Mouse (Mus musculus) megakaryocyte, embryonic 14.5 days (primary cell): ENCODE data around the gene Wfdc2. TPM values are rescaled to one million over a fixed set of nuclear protein-coding genes. Genes with fewer than 3 reads are reported as not detected.
"Not testable (repeated sequence)": the region's sequence is repeated elsewhere in the genome, so short reads cannot be mapped to it uniquely, and the experiment has no call there.

ENCODE experiments used
- H3K27me3 ChIP-seq: replicated peaks from 2 replicates; pipeline ENCODE3; 2012; ENCODE audit warnings: inconsistent platforms
- H3K36me3 ChIP-seq: replicated peaks from 2 replicates; pipeline ENCODE3; 2012; ENCODE audit warnings: low read length, inconsistent platforms, mixed read lengths
- H3K4me1 ChIP-seq: 2 replicates; pipeline ENCODE4 v1.6.1; 2012; ENCODE audit warnings: inconsistent platforms
- H3K4me3 ChIP-seq: replicated peaks from 2 replicates; pipeline ENCODE3; 2012; ENCODE audit warnings: moderate library complexity, mild to moderate bottlenecking, inconsistent platforms
- H3K9me3 ChIP-seq: 2 replicates; pipeline ENCODE4 v1.6.1; 2012; ENCODE audit warnings: inconsistent platforms
- FLI1 ChIP-seq: IDR thresholded peaks from 2 replicates; pipeline ENCODE4 v1.6.1; 2012; ENCODE audit warnings: low read length, inconsistent platforms, mixed read lengths
- GATA1 ChIP-seq: IDR thresholded peaks from 3 replicates; pipeline ENCODE4 v1.6.1; 2012; ENCODE audit warnings: mixed read lengths, low read length, inconsistent platforms, borderline replicate concordance
- polyA plus RNA-seq: library from polyadenylated mRNA; stranded (reverse); fragments of >175 nt; gene quantifications from 2 replicates; pipeline ENCODE4 v1.2.3, GENCODE M21; 2012; ENCODE audit warnings: low replicate concordance; ENCODE audit not compliant: insufficient read depth

Wfdc2 gene
- polyA plus RNA-seq, 1 experiment, result 0.48 TPM

GRCm38 (mm10) chr2:164564346-164564745 lies 2.1 kb downstream of the Wfdc2 start:
- Histone ChIP-seq H3K4me1 (peaks cover 14% of the 10 kb centered on the region), H3K36me3 (no peaks in the 10 kb centered on the region), H3K4me3 (no peak overlapping the region), H3K9me3 (peaks cover 32% of the 10 kb centered on the region), H3K27me3 (peaks cover 63% of the 10 kb centered on the region)
- TF ChIP-seq GATA1 (no peak), FLI1 (no peak)

- Histone ChIP-seq H3K9me3 (peaks cover 18% of the 10 kb centered on the region), H3K27me3 (peaks cover 68% of the 10 kb centered on the region), H3K4me1 (peaks cover 7% of the 10 kb centered on the region), H3K36me3 (no peaks in the 10 kb centered on the region), H3K4me3 (no peak overlapping the region)
- TF ChIP-seq GATA1 (no peak), FLI1 (no peak)
Measured at GRCm38 (mm10) chr2:164566997-164567396, 4.8 kb downstream of the Wfdc2 start.

- Histone ChIP-seq H3K9me3 (peaks cover 14% of the 10 kb centered on the region), H3K4me3 (no peak overlapping the region), H3K36me3 (no peaks in the 10 kb centered on the region), H3K27me3 (peaks cover 67% of the 10 kb centered on the region), H3K4me1 (peaks cover 7% of the 10 kb centered on the region)
- TF ChIP-seq GATA1 (no peak), FLI1 (no peak)
Measured at GRCm38 (mm10) chr2:164567460-164567859, 5.2 kb downstream of the Wfdc2 start.

GRCm38 (mm10) chr2:164573359-164573758 lies 11.1 kb downstream of the Wfdc2 start, which contains the start of gene Spint3:
Gene Spint3 (minus strand): TSS chr2:164573459.
- H3K4me1 ChIP-seq, H3K36me3 ChIP-seq, H3K9me3 ChIP-seq, H3K4me3 ChIP-seq: not testable (repeated sequence)
- peaks cover 41% of the 10 kb centered on the region for H3K27me3 ChIP-seq

- H3K36me3 ChIP-seq, H3K9me3 ChIP-seq, H3K4me1 ChIP-seq, H3K4me3 ChIP-seq: not testable (repeated sequence)
- peaks cover 37% of the 10 kb centered on the region for H3K27me3 ChIP-seq
Measured at GRCm38 (mm10) chr2:164585025-164585725, 23.0 kb downstream of the Wfdc2 start, which contains the start of gene Wfdc6a. Gene Wfdc6a (minus strand): TSS chr2:164585447.

- H3K4me1 ChIP-seq, result no peaks in the 10 kb centered on the region
Measured at GRCm38 (mm10) chr2:164592014-164592413, 29.8 kb downstream of the Wfdc2 start.

GRCm38 (mm10) chr2:164593494-164593893 lies 31.3 kb downstream of the Wfdc2 start, which contains the start of gene Eppin:
Gene Eppin (minus strand): TSS chr2:164593594.
- H3K4me3 ChIP-seq, result no peak within 1 kb of the TSS
- TF ChIP-seq GATA1 (no peak), FLI1 (no peak)
- H3K4me1 ChIP-seq, result no peaks in the 10 kb centered on the region
- no peaks in the 10 kb centered on the region for H3K9me3 ChIP-seq
- no peaks in the 10 kb centered on the region for H3K36me3 ChIP-seq
- H3K27me3 ChIP-seq, result peaks cover 35% of the 10 kb centered on the region

More at GRCm38 (mm10) chr2:164592014-164592413, 29.8 kb downstream of the Wfdc2 start:
- H3K9me3 ChIP-seq, result no peaks in the 10 kb centered on the region
- peaks cover 38% of the 10 kb centered on the region for H3K27me3 ChIP-seq
- no peaks in the 10 kb centered on the region for H3K36me3 ChIP-seq
- TF ChIP-seq FLI1, result no peak
- no peak for TF ChIP-seq GATA1
- no peak overlapping the region for H3K4me3 ChIP-seq

GRCm38 (mm10) chr2:164600179-164600578 lies 38.0 kb downstream of the Wfdc2 start:
- H3K27me3 ChIP-seq, result peaks cover 21% of the 10 kb centered on the region
- no peaks in the 10 kb centered on the region for H3K36me3 ChIP-seq
- no peak for TF ChIP-seq FLI1
- TF ChIP-seq GATA1, result no peak
- H3K9me3 ChIP-seq, result peaks cover 22% of the 10 kb centered on the region
- no peaks in the 10 kb centered on the region for H3K4me1 ChIP-seq
- no peak overlapping the region for H3K4me3 ChIP-seq

- Histone ChIP-seq H3K27me3 (peaks cover 28% of the 10 kb centered on the region), H3K36me3 (no peaks in the 10 kb centered on the region), H3K4me3 (no peak overlapping the region), H3K9me3 (peaks cover 22% of the 10 kb centered on the region), H3K4me1 (no peaks in the 10 kb centered on the region)
- TF ChIP-seq FLI1, result no peak
- TF ChIP-seq GATA1, result no peak
Measured at GRCm38 (mm10) chr2:164603482-164603881, 41.3 kb downstream of the Wfdc2 start.

GRCm38 (mm10) chr2:164604411-164604810 lies 42.2 kb downstream of the Wfdc2 start:
- Histone ChIP-seq H3K27me3 (peaks cover 33% of the 10 kb centered on the region), H3K4me3 (no peak overlapping the region), H3K4me1 (no peaks in the 10 kb centered on the region), H3K36me3 (no peaks in the 10 kb centered on the region), H3K9me3 (peaks cover 22% of the 10 kb centered on the region)
- no peak for TF ChIP-seq GATA1
- no peak for TF ChIP-seq FLI1

GRCm38 (mm10) chr2:164608781-164609180 lies 46.6 kb downstream of the Wfdc2 start:
- Histone ChIP-seq H3K9me3 (peaks cover 2% of the 10 kb centered on the region), H3K4me1 (no peaks in the 10 kb centered on the region), H3K27me3 (peaks cover 31% of the 10 kb centered on the region), H3K36me3 (no peaks in the 10 kb centered on the region), H3K4me3 (no peak overlapping the region)
- no peak for TF ChIP-seq FLI1
- no peak for TF ChIP-seq GATA1

GRCm38 (mm10) chr2:164613471-164613870 lies 51.3 kb downstream of the Wfdc2 start, which contains the start of the genes Wfdc6b and Wfdc8:
Gene Wfdc6b (plus strand): TSS chr2:164613522.
Gene Wfdc8 (minus strand): TSS chr2:164613626.
- H3K4me3 ChIP-seq, H3K9me3 ChIP-seq, H3K4me1 ChIP-seq, H3K36me3 ChIP-seq: not testable (repeated sequence)
- H3K27me3 ChIP-seq, result peaks cover 14% of the 10 kb centered on the region
